15 mouse cellular contexts compared by ENCODE assay signal in genomic region chr13:107457270-107457669, GRCm38 (mm10).
"Had no signal": no experiment of that assay in that cellular context is flagged by ENCODE, and none has a peak within 500 bp of the region (broad histone marks: within the 10 kb centered on the region; RNA-seq: fewer than 3 reads in every experiment).

No protein-coding gene starts in this region.

- DNase-seq: cerebellum, adult 9-10 months; cerebellum, adult 9-11 months; cerebellum, postnatal 10 days; cerebellum, postnatal 14 days; cerebellum, postnatal 25 days; cerebellum, postnatal 36 days; embryo, embryonic 11 days; forebrain, postnatal 0 days; gastrocnemius, adult 2 months; gastrocnemius, postnatal 10 days; gastrocnemius, postnatal 14 days; gastrocnemius, postnatal 25 days; gastrocnemius, postnatal 36 days; heart, adult 18-20 months; heart, adult 2 months had no signal
